Mouse (Mus musculus) kidney, embryonic 15.5 days (tissue): ENCODE measurements around the gene Cpe. TPM values are rescaled to one million over a fixed set of nuclear protein-coding genes. Genes with fewer than 3 reads are reported as not detected.

Experiments used
- ATAC-seq: fragments of 200-750 bp; cut with Nextera tagmentation; replicated peaks from 2 replicates; pipeline ENCODE4 v1.8.0; 2017; ENCODE audit warnings: moderate TSS enrichment; ENCODE audit not compliant: low FRiP score
- H3K27ac ChIP-seq: fragments of 300-500 bp; sonication (generic); 2 replicates; pipeline ENCODE4 v1.5.1; 2015; ENCODE audit warnings: mild to moderate bottlenecking, inconsistent platforms
- H3K27me3 ChIP-seq: fragments of 300-500 bp; sonication (generic); 2 replicates; pipeline ENCODE4 v1.6.1; 2015; ENCODE audit warnings: inconsistent platforms
- H3K36me3 ChIP-seq: fragments of 300-500 bp; sonication (generic); 2 replicates; pipeline ENCODE4 v1.6.1; 2015; ENCODE audit warnings: inconsistent platforms
- H3K4me1 ChIP-seq: fragments of 300-500 bp; sonication (generic); 2 replicates; pipeline ENCODE4 v1.6.1; 2015; ENCODE audit warnings: inconsistent platforms
- H3K4me2 ChIP-seq: fragments of 300-500 bp; sonication (generic); 2 replicates; pipeline ENCODE4 v1.6.1; 2015; ENCODE audit warnings: moderate library complexity, mild to moderate bottlenecking, inconsistent platforms
- H3K4me3 ChIP-seq: fragments of 300-500 bp; sonication (generic); replicated peaks from 2 replicates; pipeline ENCODE4 v1.5.1; 2015; ENCODE audit warnings: mild to moderate bottlenecking, inconsistent platforms
- H3K9ac ChIP-seq: fragments of 300-500 bp; sonication (generic); 2 replicates; pipeline ENCODE4 v1.6.1; 2015; ENCODE audit warnings: mild to moderate bottlenecking, inconsistent platforms
- H3K9me3 ChIP-seq: fragments of 300-500 bp; sonication (generic); replicated peaks from 2 replicates; pipeline ENCODE4 v1.6.1; 2016; ENCODE audit warnings: inconsistent platforms
- WGBS: fragments of 180-500 bp; shearing (Covaris S2); methylation state at CpG from one replicate; pipeline ENCODE4 v1.1.7; 2015; ENCODE audit warnings: mixed read lengths; 5-methylcytosine and 5-hydroxymethylcytosine counted together
- polyA plus RNA-seq: library from polyadenylated mRNA; unstranded; fragments of >200 nt; fragmentation: Nextera tagmentation; extraction: Ambion mirVana; gene quantifications from 2 replicates; pipeline ENCODE4 v1.2.1, GENCODE M21; 2015

Gene Cpe
- polyA plus RNA-seq, 1 experiment from 2014 or later, result 80.8 TPM

- peaks cover 3% of the 10 kb centered on the region for H3K36me3 ChIP-seq
- no peaks in the 10 kb centered on the region for H3K27me3 ChIP-seq
- no peak overlapping the region for H3K27ac ChIP-seq
- ATAC-seq, result no peak
- no peak overlapping the region for H3K4me2 ChIP-seq
- no peaks in the 10 kb centered on the region for H3K9me3 ChIP-seq
- H3K9ac ChIP-seq, result no peak overlapping the region
- no peaks in the 10 kb centered on the region for H3K4me1 ChIP-seq
- 23% methylated on average over 1 of the region's 1 CpGs for WGBS
- no peak overlapping the region for H3K4me3 ChIP-seq
Measured at GRCm38 (mm10) chr8:64711544-64711943, 18.7 kb upstream of the Cpe start.

GRCm38 (mm10) chr8:64707481-64707880, 14.6 kb upstream of the Cpe start:
- no peaks in the 10 kb centered on the region for H3K27me3 ChIP-seq
- no peaks in the 10 kb centered on the region for H3K9me3 ChIP-seq
- H3K27ac ChIP-seq, result no peak overlapping the region
- H3K36me3 ChIP-seq, result no peaks in the 10 kb centered on the region
- no peaks in the 10 kb centered on the region for H3K4me1 ChIP-seq
- no peak overlapping the region for H3K4me3 ChIP-seq
- H3K9ac ChIP-seq, result no peak overlapping the region
- H3K4me2 ChIP-seq, result no peak overlapping the region
- ATAC-seq, result no peak

- Histone ChIP-seq H3K36me3 (no peaks in the 10 kb centered on the region), H3K4me2 (no peak overlapping the region), H3K27ac (no peak overlapping the region), H3K27me3 (no peaks in the 10 kb centered on the region), H3K4me3 (no peak overlapping the region), H3K9ac (no peak overlapping the region), H3K9me3 (no peaks in the 10 kb centered on the region), H3K4me1 (no peaks in the 10 kb centered on the region)
- ATAC-seq, result no peak
- WGBS, result 75% methylated on average over 1 of the region's 1 CpGs
Measured at GRCm38 (mm10) chr8:64703191-64703590, 10.3 kb upstream of the Cpe start.

- Histone ChIP-seq H3K27me3 (peaks cover 16% of the 10 kb centered on the region), H3K36me3 (no peaks in the 10 kb centered on the region), H3K27ac (no peak overlapping the region), H3K4me2 (peak overlapping the region; percentile 94), H3K9me3 (no peaks in the 10 kb centered on the region), H3K9ac (peak overlapping the region; percentile 71; the same call in 1 of the 2 replicates), H3K4me3 (peak overlapping the region; percentile 65), H3K4me1 (peaks cover 15% of the 10 kb centered on the region)
- WGBS, result 15% methylated on average over 16 of the region's 16 CpGs
- ATAC-seq, result no peak
Measured at GRCm38 (mm10) chr8:64691591-64692401, 1.1 kb downstream of the Cpe start.

GRCm38 (mm10) chr8:64690845-64691244, 2.0 kb downstream of the Cpe start:
- no peak overlapping the region for H3K4me3 ChIP-seq
- no peaks in the 10 kb centered on the region for H3K36me3 ChIP-seq
- no peak overlapping the region for H3K27ac ChIP-seq
- H3K27me3 ChIP-seq, result peaks cover 16% of the 10 kb centered on the region
- no peaks in the 10 kb centered on the region for H3K9me3 ChIP-seq
- H3K9ac ChIP-seq, result no peak overlapping the region
- peaks cover 15% of the 10 kb centered on the region for H3K4me1 ChIP-seq
- ATAC-seq, result no peak
- H3K4me2 ChIP-seq, result no peak overlapping the region
- WGBS, result 83% methylated on average over 6 of the region's 6 CpGs

- no peaks in the 10 kb centered on the region for H3K9me3 ChIP-seq
- H3K27ac ChIP-seq, result no peak overlapping the region
- ATAC-seq, result no peak
- no peak overlapping the region for H3K9ac ChIP-seq
- H3K27me3 ChIP-seq, result peaks cover 16% of the 10 kb centered on the region
- no peak overlapping the region for H3K4me3 ChIP-seq
- peaks cover 15% of the 10 kb centered on the region for H3K4me1 ChIP-seq
- H3K36me3 ChIP-seq, result no peaks in the 10 kb centered on the region
- no peak overlapping the region for H3K4me2 ChIP-seq
- WGBS, result 84% methylated on average over 6 of the region's 6 CpGs
Measured at GRCm38 (mm10) chr8:64690306-64690705, 2.5 kb downstream of the Cpe start.

GRCm38 (mm10) chr8:64688741-64689140, 4.1 kb downstream of the Cpe start:
- H3K9me3 ChIP-seq, result no peaks in the 10 kb centered on the region
- H3K27me3 ChIP-seq, result peaks cover 7% of the 10 kb centered on the region; the same call in 1 of the 2 replicates
- H3K27ac ChIP-seq, result 0 out of 2 replicates have a peak overlapping the region, but pooled peaks have one; percentile 32
- no peak for ATAC-seq
- WGBS, result 57% methylated on average over 4 of the region's 4 CpGs
- no peak overlapping the region for H3K4me2 ChIP-seq
- H3K36me3 ChIP-seq, result no peaks in the 10 kb centered on the region
- peaks cover 15% of the 10 kb centered on the region for H3K4me1 ChIP-seq
- no peak overlapping the region for H3K4me3 ChIP-seq
- H3K9ac ChIP-seq, result no peak overlapping the region

GRCm38 (mm10) chr8:64688161-64688560, 4.7 kb downstream of the Cpe start:
- ATAC-seq, result no peak
- no peak overlapping the region for H3K27ac ChIP-seq
- H3K9ac ChIP-seq, result no peak overlapping the region
- H3K36me3 ChIP-seq, result no peaks in the 10 kb centered on the region
- no peak overlapping the region for H3K4me2 ChIP-seq
- H3K4me3 ChIP-seq, result no peak overlapping the region
- H3K9me3 ChIP-seq, result no peaks in the 10 kb centered on the region
- peaks cover 14% of the 10 kb centered on the region for H3K4me1 ChIP-seq
- WGBS, result 59% methylated on average over 3 of the region's 3 CpGs
- 0 out of 2 replicates have a peak, but pooled peaks cover 2% of the 10 kb centered on the region for H3K27me3 ChIP-seq

GRCm38 (mm10) chr8:64682501-64682900, 10.4 kb downstream of the Cpe start:
- Histone ChIP-seq H3K4me3 (no peak overlapping the region), H3K36me3 (no peaks in the 10 kb centered on the region), H3K9me3 (no peaks in the 10 kb centered on the region), H3K27me3 (no peaks in the 10 kb centered on the region), H3K4me2 (no peak overlapping the region), H3K4me1 (no peaks in the 10 kb centered on the region), H3K9ac (no peak overlapping the region), H3K27ac (no peak overlapping the region)
- 58% methylated on average over 3 of the region's 3 CpGs for WGBS
- ATAC-seq, result no peak

- WGBS, result 82% methylated on average over 2 of the region's 2 CpGs
- H3K4me3 ChIP-seq, result no peak overlapping the region
- no peak overlapping the region for H3K9ac ChIP-seq
- H3K36me3 ChIP-seq, result no peaks in the 10 kb centered on the region
- ATAC-seq, result no peak
- no peak overlapping the region for H3K4me2 ChIP-seq
- 0 out of 2 replicates have a peak, but pooled peaks cover 2% of the 10 kb centered on the region for H3K4me1 ChIP-seq
- H3K27ac ChIP-seq, result no peak overlapping the region
- no peaks in the 10 kb centered on the region for H3K9me3 ChIP-seq
- H3K27me3 ChIP-seq, result no peaks in the 10 kb centered on the region
Measured at GRCm38 (mm10) chr8:64676381-64676780, 16.5 kb downstream of the Cpe start.

- 53% methylated on average over 8 of the region's 8 CpGs for WGBS
Measured at GRCm38 (mm10) chr8:64674951-64675585, 17.8 kb downstream of the Cpe start.

GRCm38 (mm10) chr8:64672920-64673319, 19.9 kb downstream of the Cpe start:
- Histone ChIP-seq H3K27me3 (no peaks in the 10 kb centered on the region), H3K9ac (no peak overlapping the region), H3K4me2 (no peak overlapping the region), H3K9me3 (no peaks in the 10 kb centered on the region), H3K36me3 (no peaks in the 10 kb centered on the region), H3K27ac (no peak overlapping the region), H3K4me1 (0 out of 2 replicates have a peak, but pooled peaks cover 2% of the 10 kb centered on the region), H3K4me3 (no peak overlapping the region)
- 71% methylated on average over 2 of the region's 2 CpGs for WGBS
- ATAC-seq, result no peak

More at GRCm38 (mm10) chr8:64674951-64675585, 17.8 kb downstream of the Cpe start:
- Histone ChIP-seq H3K27me3 (no peaks in the 10 kb centered on the region), H3K27ac (0 out of 2 replicates have a peak overlapping the region, but pooled peaks have one; percentile 1), H3K4me1 (0 out of 2 replicates have a peak, but pooled peaks cover 2% of the 10 kb centered on the region), H3K9ac (no peak overlapping the region), H3K36me3 (no peaks in the 10 kb centered on the region), H3K9me3 (no peaks in the 10 kb centered on the region), H3K4me2 (0 out of 2 replicates have a peak overlapping the region, but pooled peaks have one; percentile 3), H3K4me3 (no peak overlapping the region)
- peak; percentile 67 for ATAC-seq
